Mouse (Mus musculus): ENCODE data around the gene Cars. TPM values are rescaled to one million over a fixed set of nuclear protein-coding genes. Genes with fewer than 3 reads are reported as not detected.
A peak's percentile ranks its signal among the peaks of the same experiment; 100 is the strongest.

Cars gene
- polyA plus RNA-seq, 1 experiment from 2014 or later: 62.3 TPM

DNA sequence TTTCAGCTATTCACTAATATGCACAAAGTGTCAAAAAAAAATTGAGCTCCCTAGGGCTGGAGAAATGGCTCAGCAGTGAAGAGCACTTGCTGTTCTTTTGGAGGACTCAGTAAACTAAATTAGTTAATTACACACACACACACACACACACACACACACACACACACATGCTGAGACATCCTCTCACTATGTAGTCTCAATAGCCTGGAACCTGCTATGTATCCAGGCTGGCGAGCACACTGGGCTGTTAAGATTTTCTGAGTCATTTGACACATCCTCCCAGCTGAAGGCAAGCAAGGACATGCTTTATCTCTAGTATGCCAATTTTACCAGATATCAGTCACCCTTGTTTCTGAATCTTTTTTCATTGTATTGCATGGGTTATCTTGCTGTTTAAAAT, 21.1 kb upstream of the Cars start:
- no peak overlapping the region for H3K27ac ChIP-seq

DNA sequence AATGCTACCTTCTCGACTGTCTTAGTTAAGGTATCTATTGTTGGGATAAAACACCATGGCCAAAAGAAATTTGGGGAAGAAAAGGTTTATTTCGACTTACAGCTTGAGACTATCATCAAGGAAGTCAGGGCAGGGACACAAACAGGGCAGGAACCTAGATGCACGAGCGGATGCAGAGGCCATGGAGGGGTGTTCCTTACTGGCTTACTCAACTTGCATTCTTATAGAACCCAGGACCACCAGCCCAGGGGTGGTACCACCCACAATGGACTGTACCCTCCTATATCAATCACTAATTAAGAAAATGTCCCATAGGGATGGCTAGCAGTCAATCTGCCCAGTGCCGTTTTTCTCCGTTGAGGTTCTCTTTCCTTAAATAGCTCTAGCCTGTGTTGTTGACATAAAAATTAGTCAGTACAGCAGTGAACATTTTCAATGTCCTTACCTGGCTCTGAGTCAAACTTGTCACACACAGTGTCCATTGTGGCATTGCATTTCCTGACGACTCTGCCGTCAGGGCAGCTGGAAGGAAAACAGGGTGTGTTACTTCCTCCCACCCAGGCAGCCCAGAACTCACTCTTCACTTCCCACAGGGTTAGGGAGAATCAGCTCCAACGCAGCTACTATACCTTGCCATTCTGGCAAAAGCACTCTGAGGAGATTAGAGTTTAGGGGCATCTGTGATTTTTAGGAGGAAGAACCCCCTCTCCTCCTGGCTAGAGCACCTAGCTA, 14.7 kb upstream of the Cars start:
- H3K36me3 ChIP-seq: no peaks in the 10 kb centered on the region
- no peaks in the 10 kb centered on the region for H3K27me3 ChIP-seq
- H3K27ac ChIP-seq: peak overlapping the region; percentile 72
- no peak overlapping the region for H3K9ac ChIP-seq
- no peaks in the 10 kb centered on the region for H3K9me3 ChIP-seq (replicated peaks)
- WGBS: 53% methylated on average over 9 of the region's 9 CpGs
- H3K4me1 ChIP-seq: peaks cover 5% of the 10 kb centered on the region; the same call in 1 of the 2 replicates
- no peak overlapping the region for H3K4me2 ChIP-seq
- no peak overlapping the region for H3K4me3 ChIP-seq (replicated peaks)
- ATAC-seq (replicated peaks; ENCODE audit: low FRiP score): no peak; the same call in 1 of the 2 replicates

More for the DNA sequence above, 21.1 kb upstream of the Cars start:
- no peak overlapping the region for H3K9ac ChIP-seq
- no peaks in the 10 kb centered on the region for H3K4me1 ChIP-seq
- ATAC-seq (replicated peaks; ENCODE audit: low FRiP score): no peak
- H3K4me3 ChIP-seq (replicated peaks): no peak overlapping the region
- no peaks in the 10 kb centered on the region for H3K27me3 ChIP-seq
- no peaks in the 10 kb centered on the region for H3K36me3 ChIP-seq
- WGBS: 70% methylated on average over 1 of the region's 1 CpGs
- no peak overlapping the region for H3K4me2 ChIP-seq
- H3K9me3 ChIP-seq (replicated peaks): no peaks in the 10 kb centered on the region

- Histone ChIP-seq H3K27me3 (no peaks in the 10 kb centered on the region), H3K27ac (no peak overlapping the region), H3K9me3 (replicated peaks) (no peaks in the 10 kb centered on the region), H3K4me1 (peaks cover 5% of the 10 kb centered on the region; the same call in 1 of the 2 replicates), H3K4me3 (replicated peaks) (no peak overlapping the region), H3K36me3 (no peaks in the 10 kb centered on the region), H3K4me2 (no peak overlapping the region), H3K9ac (no peak overlapping the region)
- ATAC-seq (replicated peaks; ENCODE audit: low FRiP score): no peak
- 63% methylated on average over 3 of the region's 3 CpGs for WGBS
Measured at GRCm38 (mm10) chr7:143612215-143612614, 12.3 kb upstream of the Cars start.

GRCm38 (mm10) chr7:143605321-143605720, 5.4 kb upstream of the Cars start:
- Histone ChIP-seq H3K4me2 (no peak overlapping the region), H3K27me3 (no peaks in the 10 kb centered on the region), H3K27ac (no peak overlapping the region), H3K4me1 (peaks cover 4% of the 10 kb centered on the region; the same call in 1 of the 2 replicates), H3K9ac (no peak overlapping the region), H3K4me3 (replicated peaks) (no peak overlapping the region), H3K36me3 (no peaks in the 10 kb centered on the region), H3K9me3 (replicated peaks) (no peaks in the 10 kb centered on the region)
- 85% methylated on average over 3 of the region's 3 CpGs for WGBS
- no peak for ATAC-seq (replicated peaks; ENCODE audit: low FRiP score)

GRCm38 (mm10) chr7:143604889-143605288, 5.0 kb upstream of the Cars start:
- no peak for ATAC-seq (replicated peaks; ENCODE audit: low FRiP score)
- no peak overlapping the region for H3K27ac ChIP-seq
- H3K4me1 ChIP-seq: peaks cover 4% of the 10 kb centered on the region; the same call in 1 of the 2 replicates
- no peaks in the 10 kb centered on the region for H3K36me3 ChIP-seq
- no peaks in the 10 kb centered on the region for H3K27me3 ChIP-seq
- H3K9me3 ChIP-seq (replicated peaks): no peaks in the 10 kb centered on the region
- no peak overlapping the region for H3K4me3 ChIP-seq (replicated peaks)
- H3K9ac ChIP-seq: no peak overlapping the region
- WGBS: 74% methylated on average over 2 of the region's 2 CpGs
- no peak overlapping the region for H3K4me2 ChIP-seq

DNA sequence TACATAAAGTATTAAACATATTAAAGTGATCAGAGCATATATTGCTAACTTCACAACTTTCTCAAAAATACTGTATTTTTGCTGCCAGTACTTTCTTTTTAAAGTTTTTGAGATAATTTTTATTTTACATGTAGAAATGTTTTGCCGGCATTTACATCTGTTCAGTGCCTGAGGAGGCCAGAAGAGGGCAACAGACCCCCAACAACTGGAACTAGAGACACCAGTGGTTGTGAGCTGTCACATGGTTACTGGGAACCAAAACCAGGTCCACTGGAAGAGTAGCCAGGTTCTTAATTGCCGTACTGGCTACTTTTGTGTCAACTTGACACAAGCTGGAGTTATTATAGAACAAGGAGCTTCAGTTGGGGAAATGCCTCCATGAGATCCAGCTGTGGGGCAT, 1.8 kb upstream of the Cars start:
- H3K36me3 ChIP-seq: peaks cover under 1% of the 10 kb centered on the region; the same call in 1 of the 2 replicates
- H3K4me3 ChIP-seq (replicated peaks): no peak overlapping the region
- no peak overlapping the region for H3K9ac ChIP-seq
- no peak overlapping the region for H3K27ac ChIP-seq
- no peak for ATAC-seq (replicated peaks; ENCODE audit: low FRiP score)
- H3K4me2 ChIP-seq: no peak overlapping the region
- H3K4me1 ChIP-seq: peaks cover 19% of the 10 kb centered on the region
- no peaks in the 10 kb centered on the region for H3K27me3 ChIP-seq
- WGBS: 86% methylated on average over 2 of the region's 2 CpGs
- no peaks in the 10 kb centered on the region for H3K9me3 ChIP-seq (replicated peaks)

- ATAC-seq (replicated peaks; ENCODE audit: low FRiP score): no peak
- Histone ChIP-seq H3K4me1 (peaks cover 19% of the 10 kb centered on the region), H3K4me2 (peak overlapping the region; percentile 91), H3K9me3 (replicated peaks) (no peaks in the 10 kb centered on the region), H3K4me3 (replicated peaks) (peak overlapping the region; percentile 68), H3K9ac (peak overlapping the region; percentile 35; the same call in 1 of the 2 replicates), H3K27me3 (no peaks in the 10 kb centered on the region), H3K36me3 (peaks cover 12% of the 10 kb centered on the region; the same call in 1 of the 2 replicates), H3K27ac (0 out of 2 replicates have a peak overlapping the region, but pooled peaks have one; percentile 60)
- WGBS: 5% methylated on average over 15 of the region's 15 CpGs
Measured at GRCm38 (mm10) chr7:143600231-143600740, 396 bp upstream of the Cars start.

- H3K27me3 ChIP-seq: no peaks in the 10 kb centered on the region
- no peak overlapping the region for H3K9ac ChIP-seq
- no peak for ATAC-seq (replicated peaks; ENCODE audit: low FRiP score)
- no peak overlapping the region for H3K27ac ChIP-seq
- H3K4me3 ChIP-seq (replicated peaks): no peak overlapping the region
- peaks cover 23% of the 10 kb centered on the region for H3K4me1 ChIP-seq
- peaks cover 48% of the 10 kb centered on the region for H3K36me3 ChIP-seq
- H3K9me3 ChIP-seq (replicated peaks): no peaks in the 10 kb centered on the region
- 55% methylated on average over 5 of the region's 5 CpGs for WGBS
- no peak overlapping the region for H3K4me2 ChIP-seq
Measured at GRCm38 (mm10) chr7:143594865-143595264, 5.0 kb downstream of the Cars start.

DNA sequence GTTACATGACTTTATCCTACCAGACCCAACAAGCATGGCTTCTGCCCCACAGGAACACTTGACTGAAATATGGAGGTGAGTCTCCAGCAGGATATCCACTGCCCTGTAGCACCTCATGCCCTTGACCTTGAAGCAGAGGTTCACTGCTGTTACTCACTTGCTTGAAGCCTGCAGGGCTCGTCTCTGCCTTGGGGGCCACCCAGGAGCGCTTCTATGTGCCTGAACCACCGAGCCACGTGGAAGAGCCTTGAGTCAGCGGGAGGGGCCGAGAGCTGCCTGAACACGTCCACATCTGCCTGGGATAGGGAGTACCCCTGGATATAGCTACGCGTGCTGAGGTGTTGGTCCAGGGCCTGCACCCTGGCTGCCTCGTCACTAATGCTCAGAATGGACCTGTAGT, 7.6 kb downstream of the Cars start:
- ATAC-seq (replicated peaks; ENCODE audit: low FRiP score): no peak
- H3K36me3 ChIP-seq: peaks cover 73% of the 10 kb centered on the region
- H3K4me2 ChIP-seq: no peak overlapping the region
- no peak overlapping the region for H3K4me3 ChIP-seq (replicated peaks)
- H3K4me1 ChIP-seq: peaks cover 8% of the 10 kb centered on the region; the same call in 1 of the 2 replicates
- no peak overlapping the region for H3K27ac ChIP-seq
- WGBS: 93% methylated on average over 10 of the region's 10 CpGs
- no peak overlapping the region for H3K9ac ChIP-seq
- no peaks in the 10 kb centered on the region for H3K9me3 ChIP-seq (replicated peaks)
- no peaks in the 10 kb centered on the region for H3K27me3 ChIP-seq

DNA sequence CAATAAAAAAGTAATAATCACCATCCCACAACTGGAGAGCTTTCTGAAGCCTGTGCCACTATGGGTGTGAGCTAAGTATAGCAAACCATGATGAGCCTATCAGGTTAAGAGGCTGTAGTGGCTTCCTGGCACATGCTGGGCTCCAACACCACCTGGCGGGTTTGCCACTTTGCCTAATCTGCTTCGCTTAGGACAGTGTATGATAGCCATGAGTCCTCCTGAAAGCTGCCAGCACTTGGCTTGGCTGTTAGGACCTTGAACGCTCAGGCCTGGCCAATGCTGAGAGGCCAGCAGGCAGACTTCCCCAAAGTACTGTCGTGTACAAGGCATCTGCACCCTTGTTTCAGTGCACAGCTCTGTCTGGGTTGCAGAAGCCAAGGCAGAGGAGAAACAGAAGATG, 11.9 kb downstream of the Cars start:
- ATAC-seq (replicated peaks; ENCODE audit: low FRiP score): no peak
- no peaks in the 10 kb centered on the region for H3K27me3 ChIP-seq
- no peaks in the 10 kb centered on the region for H3K9me3 ChIP-seq (replicated peaks)
- 90% methylated on average over 4 of the region's 4 CpGs for WGBS
- no peak overlapping the region for H3K4me3 ChIP-seq (replicated peaks)
- no peak overlapping the region for H3K4me2 ChIP-seq
- H3K27ac ChIP-seq: no peak overlapping the region
- H3K9ac ChIP-seq: no peak overlapping the region
- H3K4me1 ChIP-seq: no peaks in the 10 kb centered on the region
- peaks cover 96% of the 10 kb centered on the region for H3K36me3 ChIP-seq

GRCm38 (mm10) chr7:143587586-143587985, 12.3 kb downstream of the Cars start:
- Histone ChIP-seq H3K9me3 (replicated peaks) (no peaks in the 10 kb centered on the region), H3K36me3 (peaks cover 96% of the 10 kb centered on the region), H3K4me3 (replicated peaks) (no peak overlapping the region), H3K4me1 (no peaks in the 10 kb centered on the region), H3K27ac (no peak overlapping the region), H3K4me2 (no peak overlapping the region), H3K9ac (no peak overlapping the region), H3K27me3 (no peaks in the 10 kb centered on the region)
- no peak for ATAC-seq (replicated peaks; ENCODE audit: low FRiP score)
- 90% methylated on average over 5 of the region's 5 CpGs for WGBS

GRCm38 (mm10) chr7:143583956-143584355, 15.9 kb downstream of the Cars start:
- H3K9ac ChIP-seq: no peak overlapping the region
- H3K4me3 ChIP-seq (replicated peaks): no peak overlapping the region
- H3K36me3 ChIP-seq: peaks cover 94% of the 10 kb centered on the region
- H3K4me1 ChIP-seq: no peaks in the 10 kb centered on the region
- no peak for ATAC-seq (replicated peaks; ENCODE audit: low FRiP score)
- H3K9me3 ChIP-seq (replicated peaks): no peaks in the 10 kb centered on the region
- 31% methylated on average over 3 of the region's 3 CpGs for WGBS
- H3K4me2 ChIP-seq: no peak overlapping the region
- H3K27me3 ChIP-seq: no peaks in the 10 kb centered on the region
- H3K27ac ChIP-seq: no peak overlapping the region
